Mouse (Mus musculus) gastrocnemius, postnatal 25 days (tissue): ENCODE results near the gene Mrpl38. TPM values are rescaled to one million over a fixed set of nuclear protein-coding genes. Genes with fewer than 3 reads are reported as not detected.
"Not testable (repeated sequence)": the region's sequence is repeated elsewhere in the genome, so short reads cannot be mapped to it uniquely, and the experiment has no call there.

Source experiments
- DNase-seq: peaks from one replicate; pipeline ENCODE4 v3.0.0; 2022
- total RNA-seq, 2 experiments: library from RNA; stranded (reverse); gene quantifications; 1 replicate in 1 of 2; 2 replicates in 1 of 2; pipeline ENCODE4 v1.2.3; 2021

The Mrpl38 gene
- total RNA-seq, 2 experiments from 2014 or later: 48.7 to 50.8 TPM

- DNase-seq: no peak
These were observed 7.0 kb upstream of the Mrpl38 start for GRCm38 (mm10) chr11:116145481-116146293.

DNA sequence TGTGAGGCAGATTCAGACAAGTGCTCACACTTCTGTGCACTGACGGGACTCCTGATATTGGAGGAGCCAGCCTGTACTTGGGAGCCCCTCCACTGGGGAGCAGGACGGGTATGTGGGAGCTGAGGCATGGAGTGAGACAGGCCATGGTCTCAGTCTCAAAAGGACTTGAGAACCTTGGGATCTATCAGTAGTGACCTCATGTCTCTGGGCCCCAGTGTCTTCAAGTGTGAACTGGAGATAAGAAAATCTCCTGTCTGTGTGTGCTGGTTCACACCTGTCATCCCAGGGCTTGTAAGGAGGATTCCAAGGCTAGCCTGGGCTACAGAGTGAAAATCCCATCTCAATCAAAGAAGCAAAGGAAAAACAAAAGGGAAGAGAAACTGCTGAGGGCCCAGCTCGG is 4.8 kb upstream of the Mrpl38 start:
- DNase-seq: no peak

GRCm38 (mm10) chr11:116142211-116142991 is 3.7 kb upstream of the Mrpl38 start:
- no peak for DNase-seq

GRCm38 (mm10) chr11:116138096-116138467 is 586 bp downstream of the Mrpl38 start:
- no peak for DNase-seq

DNA sequence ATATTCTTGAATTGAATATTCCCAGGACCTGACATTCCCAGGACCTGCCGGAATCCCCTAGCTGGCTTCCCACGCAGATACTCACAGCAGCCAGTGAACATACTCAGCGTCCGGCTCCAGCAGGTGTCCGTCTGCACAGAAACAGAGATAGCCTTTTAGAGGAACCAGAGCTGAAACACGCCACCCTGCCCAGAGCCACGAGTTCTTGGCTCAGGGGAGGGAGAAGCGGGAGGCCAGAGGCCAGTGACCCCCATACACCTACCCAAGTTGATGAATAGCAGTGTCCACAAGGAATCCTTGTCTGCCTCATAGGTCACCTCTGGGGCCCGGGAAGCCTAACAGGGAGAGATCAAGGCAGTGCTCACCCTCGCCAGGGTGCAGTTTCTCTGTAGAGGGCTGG is 4.5 kb downstream of the Mrpl38 start:
- no peak for DNase-seq

- DNase-seq: no peak
These were observed 5.2 kb downstream of the Mrpl38 start for GRCm38 (mm10) chr11:116133497-116133896.

DNA sequence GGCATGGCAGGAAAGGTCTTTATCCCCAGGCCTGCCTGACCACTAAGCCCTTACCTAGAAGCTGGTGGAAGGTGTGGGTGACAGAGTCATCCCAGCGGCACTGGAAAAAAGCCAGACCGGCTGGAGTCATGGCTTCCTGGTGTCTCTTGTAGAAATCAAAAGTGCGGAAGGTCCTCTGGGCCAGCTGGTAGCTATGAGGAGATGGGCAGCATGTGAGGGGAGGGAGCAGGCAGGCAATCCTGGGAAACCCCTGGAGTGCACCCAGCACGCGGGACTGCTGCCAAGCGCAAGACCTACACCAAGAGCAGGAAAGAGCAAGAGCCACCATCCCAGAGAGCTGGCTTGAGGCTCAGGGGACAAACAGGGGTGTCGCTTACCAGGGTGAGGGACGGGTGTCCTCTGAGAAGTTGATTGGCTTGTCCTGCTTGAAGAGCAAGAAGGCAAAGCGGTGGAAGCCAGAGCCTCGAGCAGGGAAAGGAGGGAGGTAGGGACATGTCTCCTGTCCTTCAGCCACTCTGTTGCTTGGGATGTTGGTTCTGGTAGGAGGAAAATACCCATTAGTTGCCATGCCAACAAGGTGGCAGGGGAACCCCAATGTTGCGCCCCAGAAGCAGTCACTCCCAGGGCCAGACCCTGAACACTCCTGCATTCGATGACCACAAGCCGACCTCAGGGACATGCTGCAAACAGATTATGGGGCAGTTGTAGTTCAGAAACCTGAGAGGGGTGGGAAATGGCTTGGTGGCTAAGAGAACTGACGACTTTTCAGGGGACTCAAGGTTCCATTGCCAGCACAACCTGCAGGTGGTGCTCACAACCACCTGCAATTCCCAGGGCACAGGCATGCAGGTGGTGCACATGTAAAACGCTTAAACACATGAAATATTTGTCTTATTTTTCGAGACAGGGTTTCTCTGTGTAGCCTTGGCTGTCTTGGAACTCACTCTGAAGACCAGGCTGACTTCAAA is 6.0 kb downstream of the Mrpl38 start:
- no peak for DNase-seq

GRCm38 (mm10) chr11:116131349-116132170 is 7.1 kb downstream of the Mrpl38 start:
- no peak for DNase-seq

- peak; percentile 88 for DNase-seq
These were observed 8.0 kb downstream of the Mrpl38 start, which contains the start of gene Trim65 for GRCm38 (mm10) chr11:116130488-116131205. Trim65 (minus strand) TSS chr11:116131128.

GRCm38 (mm10) chr11:116129993-116130487 is 8.6 kb downstream of the Mrpl38 start:
- no peak for DNase-seq

- no peak for DNase-seq
These were observed 9.4 kb downstream of the Mrpl38 start for GRCm38 (mm10) chr11:116129091-116129790.

DNA sequence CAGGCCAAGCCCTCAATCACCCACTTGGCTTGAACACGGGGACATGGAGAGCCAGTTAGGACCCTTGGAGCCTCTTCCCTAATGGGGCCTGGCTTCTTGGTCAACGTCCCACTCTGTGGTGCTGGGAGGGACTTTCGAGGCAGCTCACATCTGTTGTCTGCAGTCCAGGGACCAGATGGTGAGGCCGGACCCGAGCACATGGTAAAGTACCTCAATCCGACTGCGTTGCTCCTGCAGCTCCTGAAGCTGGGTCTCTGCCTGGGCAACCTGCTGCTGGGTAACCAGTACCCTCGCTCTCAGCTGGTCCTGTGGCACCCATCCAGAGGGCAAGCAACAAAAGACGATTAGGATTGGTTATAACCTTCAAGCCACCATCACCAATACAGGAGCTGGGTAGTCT is 10.7 kb downstream of the Mrpl38 start:
- no peak for DNase-seq

GRCm38 (mm10) chr11:116127156-116127980 is 11.3 kb downstream of the Mrpl38 start, which contains the start of gene Trim47:
Trim47 (minus strand) TSS chr11:116127210.
- peak; percentile 69 for DNase-seq

GRCm38 (mm10) chr11:116126261-116126660 is 12.4 kb downstream of the Mrpl38 start:
- DNase-seq: no peak

DNA sequence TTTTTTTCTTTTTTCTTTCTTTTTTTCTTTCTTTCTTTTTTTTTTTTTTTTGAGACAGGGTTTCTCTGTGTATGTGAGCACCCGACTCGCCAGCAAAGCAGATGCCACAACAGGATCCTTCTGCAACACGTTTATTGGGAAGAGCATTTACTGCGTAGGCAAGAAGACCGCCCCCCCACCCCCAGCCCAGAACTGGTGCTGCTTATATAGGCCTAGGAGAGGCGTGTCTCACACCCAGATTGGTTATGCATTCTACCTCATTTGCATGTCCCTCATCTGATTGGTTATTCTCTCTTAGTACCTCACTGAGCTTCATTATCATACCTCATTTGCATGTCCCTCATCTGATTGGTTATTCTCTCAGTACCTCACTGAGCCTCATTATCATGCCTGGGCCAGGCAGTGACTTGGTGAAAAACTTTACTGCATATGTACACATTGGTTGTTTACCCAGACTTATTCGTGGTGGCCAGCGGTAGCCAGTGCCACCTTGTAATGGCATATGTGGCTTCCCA is 16.9 kb downstream of the Mrpl38 start:
- not testable (repeated sequence) for DNase-seq

DNA sequence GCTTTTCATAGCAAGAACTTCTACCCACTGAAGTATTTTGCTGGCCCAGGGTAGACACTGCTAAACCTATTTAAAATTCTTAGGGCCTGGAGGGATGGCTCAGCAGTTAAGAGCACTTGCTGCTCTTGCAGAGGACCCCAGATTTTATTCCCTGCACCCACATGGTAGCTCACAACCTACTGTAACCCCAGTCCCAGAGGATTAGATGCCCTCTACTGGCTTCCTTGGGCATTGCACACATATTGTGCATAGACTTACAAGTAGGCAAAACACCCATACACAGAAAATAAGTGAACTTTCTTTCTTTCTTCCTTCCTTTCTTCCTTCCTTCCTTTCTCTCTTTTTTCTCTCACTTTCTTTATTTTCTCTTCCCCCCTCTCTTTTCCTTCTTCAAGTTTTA is 20.8 kb downstream of the Mrpl38 start:
- DNase-seq: no peak

DNA sequence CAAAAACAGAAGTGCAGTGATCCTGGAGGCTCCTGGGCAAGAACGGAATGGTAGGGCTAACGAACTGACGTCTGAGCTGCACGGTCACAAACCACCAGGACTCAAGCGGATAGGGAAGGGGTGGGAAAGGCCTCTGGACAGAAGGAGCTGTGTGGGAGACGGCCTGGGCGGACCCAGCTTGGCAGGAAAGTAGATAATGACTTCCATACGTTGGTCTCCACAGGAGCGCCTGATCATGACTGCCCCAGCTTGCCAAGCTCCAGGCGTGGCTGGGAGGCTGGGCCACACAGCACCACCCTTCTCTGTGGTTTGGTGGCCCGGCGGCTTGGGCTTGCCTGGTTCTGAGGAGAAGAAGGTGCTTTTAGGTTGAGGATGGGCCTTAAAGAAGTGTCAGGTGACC is 21.4 kb downstream of the Mrpl38 start:
- DNase-seq: peak; percentile 65

DNA sequence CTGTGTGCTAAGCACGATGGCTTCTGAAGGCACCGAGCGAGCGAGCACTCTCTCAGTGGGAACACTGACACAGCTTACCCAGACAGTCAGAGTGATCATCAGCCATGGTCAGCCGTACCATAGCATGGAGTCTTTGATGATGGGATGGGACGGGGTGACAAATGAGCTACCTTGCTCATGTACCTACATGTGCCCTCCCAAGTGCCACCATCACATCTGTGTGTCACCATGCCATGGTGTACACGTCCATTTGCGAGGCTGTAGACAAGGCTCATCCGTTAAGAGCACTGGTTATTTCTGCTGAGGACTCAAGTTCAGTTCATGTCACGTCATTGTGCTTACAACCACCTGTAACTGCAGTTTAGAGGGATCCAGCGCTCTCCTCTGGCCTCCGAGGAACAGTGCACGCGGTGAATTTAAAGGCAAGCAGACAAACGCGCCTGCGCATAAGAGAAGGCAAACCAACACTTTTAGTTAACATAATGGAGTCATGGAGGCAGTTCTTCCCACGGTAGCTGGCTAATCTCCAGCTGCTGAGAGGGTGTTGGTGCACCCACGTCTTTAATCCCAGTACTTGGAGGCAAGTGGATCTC is 27.0 kb downstream of the Mrpl38 start:
- DNase-seq: no peak
